Mouse (Mus musculus): ENCODE data around the gene Ccdc88c.

Gene Ccdc88c

GRCm38 (mm10) chr12:100969808-100970207 lies 59.0 kb downstream of the Ccdc88c start:
- no peak for ATAC-seq (ENCODE audit: low TSS enrichment)

GRCm38 (mm10) chr12:100967383-100967782 lies 61.5 kb downstream of the Ccdc88c start:
- ATAC-seq (ENCODE audit: low TSS enrichment) = no peak

GRCm38 (mm10) chr12:100966253-100966652 lies 62.6 kb downstream of the Ccdc88c start:
- ATAC-seq (ENCODE audit: low TSS enrichment) = peak; percentile 69

DNA sequence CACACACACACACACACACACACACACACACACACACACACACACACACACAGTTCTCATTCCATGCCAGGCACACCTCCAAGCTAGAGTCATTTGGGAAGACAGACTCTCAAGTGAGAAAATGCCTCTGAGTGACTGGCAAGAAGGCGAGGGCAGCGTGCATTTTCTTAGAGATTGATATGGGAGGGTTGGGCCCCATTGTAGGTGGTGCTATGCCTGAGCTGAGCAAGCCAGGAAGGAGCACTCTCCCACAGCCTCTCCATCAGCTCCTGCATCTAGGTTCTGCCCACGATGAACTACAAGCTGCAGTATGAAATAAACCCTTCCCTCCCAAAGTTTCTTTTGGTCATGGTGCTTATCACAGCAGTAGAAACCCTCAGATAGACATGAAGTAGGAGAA lies 63.6 kb downstream of the Ccdc88c start:
- peak; percentile 88 for ATAC-seq (ENCODE audit: low TSS enrichment)

DNA sequence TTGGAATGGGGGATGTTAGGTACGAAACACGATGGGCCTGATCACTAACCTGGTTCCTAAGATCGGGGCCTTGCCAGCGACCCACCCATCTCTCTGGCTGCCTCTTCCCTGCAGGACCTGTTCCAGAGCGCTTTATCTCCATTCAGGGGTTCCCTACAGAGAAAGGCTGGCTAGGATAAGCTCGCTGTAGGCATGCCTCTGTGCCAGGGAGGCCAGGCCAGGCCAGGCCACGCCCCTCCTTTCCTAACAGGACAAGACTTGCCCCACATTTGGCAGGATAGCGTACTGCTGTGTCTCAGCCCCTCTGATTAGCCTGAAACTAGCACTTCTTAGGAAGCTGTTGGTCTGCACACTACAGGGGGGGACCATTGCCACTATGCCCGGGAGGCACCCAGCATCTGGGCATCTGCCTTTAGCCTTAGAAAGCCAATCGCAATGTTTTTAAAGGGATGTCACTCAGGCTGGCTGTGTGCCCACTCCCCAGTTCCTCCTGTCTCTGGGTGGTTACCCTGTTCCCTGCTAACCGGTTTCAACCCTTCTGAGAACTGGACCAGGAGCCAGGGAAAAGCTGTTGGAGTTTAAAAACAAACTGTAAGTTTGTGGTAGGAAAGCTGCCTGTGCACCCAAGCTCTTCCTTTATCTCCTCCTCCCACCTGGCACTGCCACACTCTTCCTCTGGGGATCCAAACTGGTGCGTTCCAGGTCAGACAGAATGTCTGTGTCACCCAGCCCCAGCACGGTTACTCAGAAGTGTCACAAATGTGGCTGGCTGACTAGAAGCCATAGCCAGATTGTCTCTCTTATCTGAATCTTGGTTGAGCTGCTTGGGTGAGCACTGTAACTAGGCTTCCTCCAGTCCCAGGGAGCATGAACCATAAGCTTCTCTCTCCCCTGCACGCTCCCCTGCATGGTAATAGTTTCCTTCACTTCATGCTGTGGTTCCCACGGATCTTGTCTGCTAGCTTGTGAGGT lies 69.9 kb downstream of the Ccdc88c start:
- ATAC-seq (ENCODE audit: low TSS enrichment) = peak; percentile 39

DNA sequence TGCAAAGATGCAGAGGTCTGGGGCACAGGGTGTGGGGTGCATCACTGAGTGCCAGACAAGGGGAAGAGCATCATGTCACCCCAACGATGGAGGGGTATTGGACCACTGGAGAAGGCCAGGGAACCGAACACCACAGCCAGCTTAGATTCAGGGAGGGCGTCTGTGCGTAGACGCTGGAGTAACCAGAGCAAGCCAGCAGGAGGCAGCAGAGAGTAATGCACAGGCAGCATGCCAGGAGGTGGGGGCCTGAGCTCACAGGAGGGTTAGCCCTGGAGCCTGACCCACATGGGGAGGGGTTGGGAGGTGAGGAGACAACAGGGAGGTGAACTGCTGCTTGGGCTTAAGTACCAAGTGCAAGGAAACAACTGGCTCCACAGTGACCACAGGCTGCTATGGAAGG lies 70.8 kb downstream of the Ccdc88c start:
- ATAC-seq (ENCODE audit: low TSS enrichment) = peak; percentile 58

DNA sequence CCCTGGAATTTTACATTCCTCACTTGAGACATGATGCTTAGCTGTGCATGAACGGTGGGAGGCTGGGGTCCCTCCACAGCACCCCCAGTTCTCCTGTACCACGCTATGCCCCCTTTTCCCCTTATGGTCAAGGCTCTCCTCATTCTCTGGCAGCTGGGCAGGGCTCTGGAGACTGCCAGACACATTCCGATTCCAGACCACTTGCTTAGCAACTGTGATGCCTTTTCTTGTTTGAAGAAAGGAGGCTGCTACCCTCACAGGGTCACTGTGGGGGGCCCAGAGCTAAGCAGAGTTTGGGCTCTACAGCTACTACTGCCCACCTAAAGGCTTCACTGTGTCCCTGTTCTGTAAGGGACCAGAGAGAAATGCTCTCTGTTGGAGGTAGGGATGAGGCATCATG lies 71.6 kb downstream of the Ccdc88c start:
- no peak for ATAC-seq (ENCODE audit: low TSS enrichment)

DNA sequence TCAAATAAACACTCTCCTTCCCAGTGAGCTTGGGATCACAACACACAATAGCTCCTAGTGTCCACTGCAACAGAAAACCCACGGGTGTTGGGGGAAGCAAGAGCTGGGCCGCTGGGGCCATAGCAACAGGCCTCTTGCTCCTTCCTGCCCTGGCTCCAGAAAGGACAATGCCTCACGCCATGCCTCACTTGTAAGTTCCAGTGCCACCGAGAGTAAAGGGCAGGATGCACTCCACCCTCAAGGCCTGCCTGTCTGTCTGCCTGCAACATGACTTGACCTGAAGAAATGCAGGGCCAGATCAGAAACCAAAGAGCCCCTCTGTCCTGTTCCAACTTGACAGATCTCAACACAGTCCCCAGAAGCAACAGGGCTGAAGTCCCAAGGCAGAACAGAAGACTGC lies 72.0 kb downstream of the Ccdc88c start:
- ATAC-seq (ENCODE audit: low TSS enrichment) = no peak

GRCm38 (mm10) chr12:100956028-100956427 lies 72.8 kb downstream of the Ccdc88c start:
- no peak for ATAC-seq (ENCODE audit: low TSS enrichment)

GRCm38 (mm10) chr12:100953926-100954325 lies 74.9 kb downstream of the Ccdc88c start:
- ATAC-seq (ENCODE audit: low TSS enrichment) = no peak

DNA sequence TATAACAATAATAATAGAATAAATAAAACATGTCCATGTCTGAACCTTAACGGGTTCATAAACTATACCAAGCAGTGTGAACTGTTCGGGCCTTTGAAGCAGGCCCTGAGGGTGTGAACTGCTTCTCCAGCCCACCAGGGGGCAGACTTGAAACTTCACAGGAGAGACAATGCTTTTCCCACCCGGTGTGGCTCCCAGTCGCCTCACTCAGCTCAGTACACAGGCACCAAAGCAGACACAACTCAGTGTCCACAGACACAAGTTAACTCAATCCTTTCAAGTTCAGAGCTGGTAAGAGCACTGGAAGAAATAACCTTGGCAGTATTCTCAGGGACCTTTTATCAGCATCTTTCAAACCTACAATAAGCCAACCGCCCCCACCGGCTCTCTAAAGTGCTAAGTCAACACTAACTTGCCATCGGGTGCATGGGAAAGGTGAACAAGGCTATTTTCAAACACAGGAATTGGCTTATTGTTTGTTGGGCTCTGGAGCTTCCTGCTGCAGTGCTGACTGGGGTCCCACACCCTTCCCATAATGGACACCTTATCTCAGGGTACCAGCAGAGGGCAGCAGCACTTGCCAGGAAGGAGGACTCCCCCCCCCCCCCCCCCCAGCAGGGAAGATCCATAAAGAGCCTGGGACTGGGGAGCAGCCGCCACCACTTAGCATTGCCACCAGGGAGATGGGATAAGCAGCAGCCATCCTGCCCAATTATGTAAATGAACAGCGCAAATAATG lies 76.5 kb downstream of the Ccdc88c start:
- peak; percentile 94 for ATAC-seq (ENCODE audit: low TSS enrichment)

GRCm38 (mm10) chr12:100949146-100949545 lies 79.7 kb downstream of the Ccdc88c start:
- ATAC-seq (ENCODE audit: low TSS enrichment) = no peak

- ATAC-seq (ENCODE audit: low TSS enrichment) = no peak
Observed at GRCm38 (mm10) chr12:100948021-100948420, 80.8 kb downstream of the Ccdc88c start.

- no peak for ATAC-seq (ENCODE audit: low TSS enrichment)
Observed at GRCm38 (mm10) chr12:100945948-100946347, 82.9 kb downstream of the Ccdc88c start.

DNA sequence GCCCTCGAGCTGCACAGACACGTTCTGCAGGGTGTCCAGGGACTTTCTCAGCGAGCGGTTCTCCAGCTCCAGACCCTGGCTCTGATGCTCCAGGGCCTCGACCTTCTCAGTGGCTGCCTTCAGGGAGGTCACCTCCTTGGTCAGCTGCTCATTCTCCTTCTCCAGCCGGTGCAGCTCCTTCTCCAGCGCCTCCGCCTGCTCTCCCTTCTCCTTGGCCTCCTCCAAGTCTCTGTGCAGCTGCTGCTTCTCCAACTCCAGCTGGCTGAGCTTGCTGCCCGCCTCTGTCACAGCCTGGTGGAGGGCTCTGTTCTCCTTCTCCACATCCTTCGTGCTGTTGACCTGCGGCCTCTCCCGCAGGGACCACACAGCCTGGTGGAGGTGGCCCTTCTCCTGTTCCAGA lies 83.4 kb downstream of the Ccdc88c start:
- no peak for ATAC-seq (ENCODE audit: low TSS enrichment)

GRCm38 (mm10) chr12:100944921-100945336 lies 83.9 kb downstream of the Ccdc88c start:
- peak; percentile 25; the same call in 1 of the 2 replicates for ATAC-seq (ENCODE audit: low TSS enrichment)

- ATAC-seq (ENCODE audit: low TSS enrichment) = peak; percentile 62
Observed at GRCm38 (mm10) chr12:100943146-100943545, 85.7 kb downstream of the Ccdc88c start.

DNA sequence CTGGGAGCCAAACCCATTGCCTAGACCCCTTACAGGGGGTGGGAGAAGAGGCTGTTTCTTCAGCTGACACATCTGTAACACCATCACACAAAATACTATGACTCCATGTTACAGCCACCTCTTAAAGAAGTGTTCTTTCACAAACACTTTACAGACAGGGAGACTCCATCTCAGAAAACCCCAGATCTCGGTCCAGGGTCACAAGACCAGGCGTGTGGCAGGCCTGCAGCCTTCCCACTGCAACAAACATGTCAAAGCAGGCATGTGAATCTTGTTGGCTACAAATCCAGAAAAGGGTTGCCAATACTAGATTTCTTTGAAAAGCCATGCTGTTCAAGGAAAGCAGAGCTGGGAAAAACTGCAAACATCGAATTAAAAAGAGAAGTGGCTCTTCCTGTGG lies 87.5 kb downstream of the Ccdc88c start:
- no peak for ATAC-seq (ENCODE audit: low TSS enrichment)

DNA sequence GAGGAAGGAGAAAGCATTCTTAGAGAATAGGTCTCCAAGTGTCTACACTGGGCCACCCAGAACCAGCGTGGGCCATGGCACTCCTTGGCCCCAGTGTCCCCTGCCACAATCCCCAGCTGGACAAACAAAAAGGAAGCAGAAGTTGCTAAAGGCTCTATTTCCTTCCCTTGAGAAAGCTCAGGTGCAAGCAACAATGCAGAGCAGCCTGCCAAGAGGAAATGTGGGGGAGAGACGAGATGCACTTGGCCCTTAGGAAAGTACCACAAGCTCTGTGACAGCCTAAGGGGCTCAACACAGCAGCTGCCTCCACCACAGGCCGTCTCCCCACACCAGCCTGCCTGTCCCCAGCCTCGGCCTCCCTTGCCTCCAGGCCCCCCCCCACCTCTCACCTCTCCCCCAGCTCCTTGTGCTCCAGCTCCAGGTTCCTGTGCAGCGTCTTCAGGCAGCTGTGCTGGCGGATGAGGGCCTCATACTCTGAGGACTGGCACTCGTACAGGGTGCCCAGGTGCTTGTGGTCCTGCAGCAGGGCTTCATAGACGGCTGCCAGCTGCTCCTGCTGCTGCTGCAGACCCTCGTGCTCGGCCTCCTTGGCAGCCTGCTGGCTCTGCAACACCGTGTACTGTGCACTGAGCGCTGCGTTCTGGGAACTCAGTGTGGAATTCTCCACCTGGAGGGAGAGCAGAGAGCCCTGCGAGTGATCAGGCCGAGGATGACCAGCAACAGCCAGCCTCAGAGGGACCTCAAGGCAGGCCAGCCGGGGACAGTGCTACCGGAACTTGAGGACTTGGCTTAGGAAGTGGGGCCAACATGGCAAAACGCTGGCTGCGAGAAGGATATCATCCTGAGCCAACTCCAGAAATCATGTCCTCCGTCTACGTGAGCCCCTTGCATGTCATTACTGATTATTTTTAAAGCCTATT lies 91.2 kb downstream of the Ccdc88c start:
- ATAC-seq (ENCODE audit: low TSS enrichment) = no peak

GRCm38 (mm10) chr12:100936737-100937136 lies 92.1 kb downstream of the Ccdc88c start:
- ATAC-seq (ENCODE audit: low TSS enrichment) = no peak

DNA sequence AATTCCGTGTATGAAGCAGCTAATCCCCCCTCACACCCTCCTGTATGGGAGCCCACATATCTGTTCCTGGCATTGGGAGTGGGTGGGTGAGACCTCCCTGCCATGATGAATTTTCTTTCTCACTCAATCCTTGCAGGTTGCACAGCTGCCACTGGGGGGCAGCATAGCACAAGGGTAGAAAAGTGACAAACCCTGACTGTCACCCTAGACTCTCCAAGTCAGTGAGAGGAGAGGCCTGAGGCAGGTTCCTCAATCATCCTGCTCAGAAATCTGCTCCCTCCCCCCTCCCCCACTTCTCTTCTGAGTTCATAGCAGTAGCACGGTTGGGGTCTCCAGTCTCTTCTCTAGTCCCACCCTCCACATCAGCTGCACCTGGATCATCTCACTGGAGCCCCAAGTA lies 92.7 kb downstream of the Ccdc88c start:
- ATAC-seq (ENCODE audit: low TSS enrichment) = peak; percentile 60

DNA sequence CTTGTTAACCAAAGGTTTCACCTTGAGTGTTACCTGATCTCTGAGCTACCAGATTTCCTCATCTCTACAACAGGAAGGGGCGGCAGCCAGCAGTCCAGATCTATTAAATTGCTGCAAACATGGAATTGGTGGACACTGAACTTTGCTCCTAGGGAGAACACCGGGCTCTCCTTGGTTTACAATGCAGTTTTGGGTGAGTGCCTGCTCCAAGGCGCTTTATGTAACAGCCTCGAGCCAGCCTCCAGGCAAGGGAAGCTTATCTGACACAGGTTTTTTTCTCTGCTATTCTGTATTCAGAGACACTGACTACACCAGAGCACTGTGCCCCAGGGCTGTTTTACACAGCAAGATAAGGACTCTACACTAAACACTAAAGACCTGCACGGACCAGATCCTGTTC lies 94.1 kb downstream of the Ccdc88c start:
- peak; percentile 79 for ATAC-seq (ENCODE audit: low TSS enrichment)

All from frontal cortex, adult (tissue).